Mouse (Mus musculus): Measurements from ENCODE around the gene Zfp609. TPM values are rescaled to one million over a fixed set of nuclear protein-coding genes. Genes with fewer than 3 reads are reported as not detected.

Gene Zfp609
- 5.6 TPM in 2 replicates for polyA plus RNA-seq (2015; fragmentation: Nextera tagmentation; extraction: Ambion mirVana)

DNA sequence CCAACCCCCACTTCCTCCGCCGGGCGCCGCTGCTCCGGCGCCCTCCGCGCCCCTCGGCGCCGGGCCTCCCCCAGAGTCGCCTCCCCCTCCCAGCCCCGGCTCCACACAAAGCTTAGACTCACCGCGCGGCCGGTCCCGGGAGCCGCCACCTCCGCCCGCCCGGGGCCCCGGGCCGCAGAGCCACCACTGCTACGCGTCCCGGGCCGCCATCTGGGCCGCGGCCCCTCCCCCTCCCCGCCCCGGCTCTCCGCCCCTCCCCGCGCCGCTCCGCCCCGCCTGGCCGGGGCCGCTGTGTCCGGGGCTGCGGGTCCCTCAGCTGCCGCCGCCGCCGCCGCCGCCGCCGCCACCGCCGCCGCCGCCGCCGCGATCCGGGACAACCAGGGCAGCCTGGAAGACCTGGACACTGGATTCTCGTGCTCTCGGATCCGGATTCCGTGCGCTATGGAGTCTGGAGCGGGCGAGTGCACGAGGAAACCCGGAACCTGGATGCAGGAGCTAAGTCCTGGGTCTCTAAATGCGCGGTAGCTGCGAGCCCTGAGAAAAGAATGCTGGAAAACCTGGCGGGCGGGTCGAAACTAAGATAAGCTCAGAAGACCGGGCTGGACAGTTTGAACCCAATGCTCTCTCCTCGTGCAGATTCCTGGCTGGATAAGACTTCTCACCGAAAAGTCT, at the start of gene Zfp609:
Zfp609 (minus strand) TSS at position 221 of the 672 bp plus-strand sequence.
- no peaks in the 10 kb centered on the region for H3K27me3 ChIP-seq (replicated peaks)
- WGBS = under 1% methylated on average over 62 of the region's 76 CpGs
- no peaks in the 10 kb centered on the region for H3K36me3 ChIP-seq
- H3K4me3 ChIP-seq (replicated peaks) = peak within 1 kb of the TSS; percentile 92
- H3K4me2 ChIP-seq (replicated peaks) = peak within 1 kb of the TSS; percentile 70
- H3K4me1 ChIP-seq (replicated peaks) = peaks cover 28% of the 10 kb centered on the region
- peak within 1 kb of the TSS; percentile 96 for H3K9ac ChIP-seq
- peak; percentile 91 for ATAC-seq
- H3K27ac ChIP-seq = peak within 1 kb of the TSS; percentile 99
- H3K9me3 ChIP-seq = no peaks in the 10 kb centered on the region

- no peak for ATAC-seq
- 65% methylated on average over 1 of the region's 1 CpGs for WGBS
- no peak overlapping the region for H3K9ac ChIP-seq
- H3K4me1 ChIP-seq (replicated peaks) = no peaks in the 10 kb centered on the region
- no peaks in the 10 kb centered on the region for H3K27me3 ChIP-seq (replicated peaks)
- H3K4me2 ChIP-seq (replicated peaks) = no peak overlapping the region
- H3K27ac ChIP-seq = no peak overlapping the region
- H3K36me3 ChIP-seq = peaks cover 14% of the 10 kb centered on the region
- H3K9me3 ChIP-seq = no peaks in the 10 kb centered on the region
- H3K4me3 ChIP-seq (replicated peaks) = no peak overlapping the region
Observed at GRCm38 (mm10) chr9:65859656-65860055, 32.3 kb upstream of the Zfp609 start.

DNA sequence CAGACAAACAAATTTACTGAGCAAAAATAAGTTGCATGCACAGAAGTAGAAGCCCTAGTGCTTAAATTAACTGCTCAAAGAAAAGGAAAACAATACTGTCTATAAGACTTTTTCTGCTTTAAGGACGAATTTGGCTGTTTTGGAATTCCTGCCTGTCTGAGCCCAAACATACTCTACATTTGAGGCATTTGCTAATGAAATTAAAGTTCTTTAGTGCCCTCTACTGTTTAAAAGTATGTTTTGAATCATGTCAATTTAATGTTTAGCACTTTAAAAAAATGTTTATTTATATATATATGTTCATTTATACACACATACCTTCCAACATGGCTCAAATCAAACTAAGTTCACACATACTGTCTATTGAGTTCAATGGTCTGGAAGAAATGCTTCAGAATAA, 22.8 kb upstream of the Zfp609 start:
- ATAC-seq = no peak
- H3K36me3 ChIP-seq = no peaks in the 10 kb centered on the region
- H3K27ac ChIP-seq = no peak overlapping the region
- no peak overlapping the region for H3K4me2 ChIP-seq (replicated peaks)
- no peaks in the 10 kb centered on the region for H3K27me3 ChIP-seq (replicated peaks)
- H3K9me3 ChIP-seq = no peaks in the 10 kb centered on the region
- H3K9ac ChIP-seq = no peak overlapping the region
- no peak overlapping the region for H3K4me3 ChIP-seq (replicated peaks)
- WGBS = 20% methylated on average over 1 of the region's 1 CpGs
- H3K4me1 ChIP-seq (replicated peaks) = no peaks in the 10 kb centered on the region

GRCm38 (mm10) chr9:65848154-65848553, 20.8 kb upstream of the Zfp609 start:
- H3K9ac ChIP-seq = no peak overlapping the region
- H3K27me3 ChIP-seq (replicated peaks) = no peaks in the 10 kb centered on the region
- no peaks in the 10 kb centered on the region for H3K4me1 ChIP-seq (replicated peaks)
- H3K9me3 ChIP-seq = no peaks in the 10 kb centered on the region
- no peaks in the 10 kb centered on the region for H3K36me3 ChIP-seq
- ATAC-seq = no peak
- no peak overlapping the region for H3K4me2 ChIP-seq (replicated peaks)
- no peak overlapping the region for H3K4me3 ChIP-seq (replicated peaks)
- no peak overlapping the region for H3K27ac ChIP-seq

DNA sequence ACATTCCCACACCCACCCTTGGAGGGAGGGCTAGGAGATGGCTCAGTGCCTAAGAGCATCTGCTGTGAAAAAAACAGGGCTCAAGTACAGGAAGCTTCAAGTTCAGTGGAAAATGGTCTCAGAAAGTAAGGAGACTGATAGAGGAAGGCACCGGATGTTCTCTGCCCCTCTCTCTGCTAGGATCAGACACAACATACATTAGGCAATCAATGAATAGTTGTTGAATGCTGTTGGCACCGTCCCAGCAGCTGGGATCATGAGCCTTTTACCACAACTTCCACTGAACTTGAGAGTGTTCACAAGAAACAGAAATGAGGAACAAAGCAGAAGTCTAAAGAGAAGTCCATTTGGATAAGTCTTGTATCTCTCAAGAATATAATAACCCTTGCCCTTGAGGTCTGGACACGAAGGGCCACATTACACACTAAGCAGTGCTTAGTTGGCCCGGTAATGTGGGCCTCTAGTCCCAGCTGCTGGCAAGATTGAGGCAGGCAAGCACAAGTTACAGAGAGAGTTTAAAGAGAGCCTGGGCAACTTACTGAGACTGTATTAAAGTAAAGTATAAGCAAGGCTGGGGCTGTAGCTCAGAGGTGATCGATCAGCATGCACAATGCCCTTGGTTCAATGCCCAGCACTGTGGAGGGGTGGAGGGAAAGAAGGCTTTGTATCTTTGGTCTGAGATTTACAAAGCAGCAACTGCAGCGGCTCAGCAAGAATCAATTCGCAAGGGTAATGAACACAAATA, 17.2 kb upstream of the Zfp609 start:
- Histone ChIP-seq H3K4me2 (replicated peaks) (no peak overlapping the region), H3K27ac (no peak overlapping the region), H3K9ac (no peak overlapping the region), H3K4me3 (replicated peaks) (no peak overlapping the region), H3K36me3 (no peaks in the 10 kb centered on the region), H3K27me3 (replicated peaks) (no peaks in the 10 kb centered on the region), H3K9me3 (no peaks in the 10 kb centered on the region), H3K4me1 (replicated peaks) (no peaks in the 10 kb centered on the region)
- WGBS = 84% methylated on average over 7 of the region's 7 CpGs
- ATAC-seq = no peak

GRCm38 (mm10) chr9:65839841-65840240, 12.5 kb upstream of the Zfp609 start:
- Histone ChIP-seq H3K9ac (no peak overlapping the region), H3K4me2 (replicated peaks) (no peak overlapping the region), H3K27ac (no peak overlapping the region), H3K9me3 (no peaks in the 10 kb centered on the region), H3K36me3 (no peaks in the 10 kb centered on the region), H3K4me3 (replicated peaks) (no peak overlapping the region), H3K4me1 (replicated peaks) (no peaks in the 10 kb centered on the region), H3K27me3 (replicated peaks) (no peaks in the 10 kb centered on the region)
- 96% methylated on average over 1 of the region's 1 CpGs for WGBS
- no peak for ATAC-seq

- Histone ChIP-seq H3K36me3 (no peaks in the 10 kb centered on the region), H3K9me3 (no peaks in the 10 kb centered on the region), H3K4me2 (replicated peaks) (no peak overlapping the region), H3K4me3 (replicated peaks) (no peak overlapping the region), H3K27ac (no peak overlapping the region), H3K4me1 (replicated peaks) (no peaks in the 10 kb centered on the region), H3K9ac (no peak overlapping the region), H3K27me3 (replicated peaks) (no peaks in the 10 kb centered on the region)
- no peak for ATAC-seq
Observed at GRCm38 (mm10) chr9:65836916-65837315, 9.6 kb upstream of the Zfp609 start.

GRCm38 (mm10) chr9:65834628-65835354, 7.4 kb upstream of the Zfp609 start:
- H3K4me2 ChIP-seq (replicated peaks) = no peak overlapping the region
- no peaks in the 10 kb centered on the region for H3K9me3 ChIP-seq
- no peaks in the 10 kb centered on the region for H3K4me1 ChIP-seq (replicated peaks)
- no peaks in the 10 kb centered on the region for H3K27me3 ChIP-seq (replicated peaks)
- 83% methylated on average over 10 of the region's 10 CpGs for WGBS
- no peak for ATAC-seq
- no peak overlapping the region for H3K9ac ChIP-seq
- H3K4me3 ChIP-seq (replicated peaks) = no peak overlapping the region
- H3K27ac ChIP-seq = no peak overlapping the region
- H3K36me3 ChIP-seq = no peaks in the 10 kb centered on the region

- Histone ChIP-seq H3K9me3 (no peaks in the 10 kb centered on the region), H3K4me3 (replicated peaks) (no peak overlapping the region)
Observed at GRCm38 (mm10) chr9:65833640-65834039, 6.3 kb upstream of the Zfp609 start.

DNA sequence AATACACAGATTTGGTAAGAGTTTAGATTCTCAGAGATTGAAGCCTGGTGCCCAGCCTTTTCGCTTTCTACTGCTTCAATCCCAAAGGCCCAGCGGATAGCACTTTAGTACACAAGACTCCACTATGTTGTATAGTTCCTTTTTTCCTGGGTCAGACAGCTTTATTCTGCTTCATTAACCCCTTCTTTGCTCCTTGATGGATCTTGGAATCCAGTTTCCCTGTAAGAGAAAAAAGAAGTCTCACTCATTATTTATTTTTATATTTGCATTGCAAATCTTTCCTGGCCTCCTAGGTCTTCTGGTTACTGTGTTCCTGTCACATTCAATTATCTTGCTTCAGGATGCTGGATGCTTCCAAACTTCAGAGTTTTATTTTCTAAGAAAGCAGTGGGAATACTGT, 5.9 kb upstream of the Zfp609 start:
- Histone ChIP-seq H3K9ac (no peak overlapping the region), H3K9me3 (no peaks in the 10 kb centered on the region), H3K4me1 (replicated peaks) (peaks cover 5% of the 10 kb centered on the region), H3K4me2 (replicated peaks) (no peak overlapping the region), H3K36me3 (no peaks in the 10 kb centered on the region), H3K27ac (no peak overlapping the region), H3K27me3 (replicated peaks) (no peaks in the 10 kb centered on the region), H3K4me3 (replicated peaks) (no peak overlapping the region)
- no peak for ATAC-seq
- WGBS = 78% methylated on average over 2 of the region's 2 CpGs

More at GRCm38 (mm10) chr9:65833640-65834039, 6.3 kb upstream of the Zfp609 start:
- Histone ChIP-seq H3K27me3 (replicated peaks) (no peaks in the 10 kb centered on the region), H3K36me3 (no peaks in the 10 kb centered on the region), H3K27ac (no peak overlapping the region), H3K4me1 (replicated peaks) (peaks cover 1% of the 10 kb centered on the region), H3K4me2 (replicated peaks) (no peak overlapping the region), H3K9ac (no peak overlapping the region)
- ATAC-seq = no peak

DNA sequence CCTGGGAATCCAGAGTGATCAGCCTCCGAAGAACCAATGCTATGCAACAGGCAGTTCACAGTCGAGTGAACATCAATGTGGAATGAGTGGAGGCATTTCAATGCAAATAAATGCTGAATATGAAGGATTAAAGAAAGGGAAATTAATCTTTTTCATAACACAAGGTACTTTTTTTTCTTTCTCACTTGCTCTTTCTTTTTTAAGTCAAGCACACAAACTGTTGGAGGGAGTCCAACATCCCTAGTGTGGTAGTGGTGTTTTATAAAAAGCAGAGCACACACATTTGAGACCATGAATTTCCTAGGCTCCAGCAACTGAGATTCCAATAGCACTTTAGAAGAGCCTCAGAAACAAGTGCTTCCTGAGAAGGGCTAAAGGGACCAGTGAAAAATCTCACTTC, 4.7 kb upstream of the Zfp609 start:
- Histone ChIP-seq H3K9ac (no peak overlapping the region), H3K4me2 (replicated peaks) (no peak overlapping the region; the same call in 1 of the 2 replicates), H3K27me3 (replicated peaks) (no peaks in the 10 kb centered on the region), H3K4me1 (replicated peaks) (peaks cover 7% of the 10 kb centered on the region), H3K9me3 (no peaks in the 10 kb centered on the region), H3K4me3 (replicated peaks) (no peak overlapping the region), H3K36me3 (no peaks in the 10 kb centered on the region), H3K27ac (no peak overlapping the region)
- no peak for ATAC-seq
- WGBS = 37% methylated on average over 2 of the region's 2 CpGs

DNA sequence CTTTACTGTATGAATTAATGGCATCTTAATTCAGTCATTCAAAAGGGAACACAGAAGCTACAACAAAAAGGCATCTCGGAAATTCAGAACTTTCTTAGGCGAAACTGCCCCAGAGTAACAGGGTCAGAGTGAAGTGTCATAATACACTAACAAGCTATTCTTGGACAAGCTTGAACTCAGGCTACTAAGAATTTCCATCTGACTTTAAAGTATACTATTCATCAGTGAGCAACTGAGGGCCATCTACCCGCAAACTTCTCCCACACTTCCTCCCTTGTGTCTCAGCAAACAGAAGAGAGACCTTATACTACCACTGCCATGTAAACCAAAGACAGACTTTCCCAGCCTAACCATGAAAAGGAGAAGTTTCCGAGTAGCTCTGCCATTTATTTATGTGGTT, 3.8 kb upstream of the Zfp609 start:
- Histone ChIP-seq H3K4me2 (replicated peaks) (no peak overlapping the region), H3K9ac (no peak overlapping the region), H3K4me3 (replicated peaks) (no peak overlapping the region), H3K9me3 (no peaks in the 10 kb centered on the region), H3K36me3 (no peaks in the 10 kb centered on the region), H3K4me1 (replicated peaks) (peaks cover 9% of the 10 kb centered on the region), H3K27me3 (replicated peaks) (no peaks in the 10 kb centered on the region), H3K27ac (no peak overlapping the region)
- 65% methylated on average over 4 of the region's 4 CpGs for WGBS
- ATAC-seq = no peak

Measured in intestine, embryonic 15.5 days (tissue).